Mouse (Mus musculus) ovary, postnatal 14 days (tissue): ENCODE measurements at regions not wholly inside any gene's neighbourhood (a gene's known extent, or its start where the extent isn't known, plus 50 kb on each side); places are given as distances from the start of the nearest gene placed in this dataset.

ENCODE experiments used
- DNase-seq: peaks from one replicate; pipeline ENCODE4 v3.0.0; 2022; ENCODE audit warnings: low spot score

DNA sequence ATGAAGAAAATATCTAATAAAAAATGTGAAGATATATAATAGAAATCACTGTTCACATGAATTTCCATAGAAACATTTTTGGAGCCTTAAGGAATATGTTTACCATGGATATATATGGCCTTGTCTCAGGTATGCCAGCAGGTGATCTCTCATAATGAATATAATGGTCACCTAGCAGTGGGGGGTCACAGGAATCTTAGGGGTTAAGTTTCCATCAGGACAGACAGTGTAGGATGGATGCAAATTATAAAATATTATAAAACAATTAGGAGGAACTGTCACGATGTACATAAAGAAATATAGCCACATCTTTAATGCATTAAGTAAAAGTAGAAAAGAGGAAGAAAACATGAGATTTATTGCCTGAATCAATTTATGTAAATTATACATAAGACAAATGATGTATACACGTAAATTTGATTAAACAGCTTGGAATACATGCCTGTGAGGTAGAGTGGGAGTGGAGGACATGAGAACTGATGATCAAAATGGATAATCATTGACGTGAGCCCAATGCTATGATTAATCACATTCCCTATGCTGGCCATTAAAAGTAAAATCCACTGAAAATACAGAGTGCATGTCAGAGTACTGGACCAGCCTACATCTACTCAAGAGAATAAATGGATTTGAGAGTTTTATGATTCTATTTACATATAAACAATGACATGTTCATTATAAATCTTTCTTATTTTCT is 693.0 kb upstream of the Gpc5 start:
- DNase-seq = no peak

DNA sequence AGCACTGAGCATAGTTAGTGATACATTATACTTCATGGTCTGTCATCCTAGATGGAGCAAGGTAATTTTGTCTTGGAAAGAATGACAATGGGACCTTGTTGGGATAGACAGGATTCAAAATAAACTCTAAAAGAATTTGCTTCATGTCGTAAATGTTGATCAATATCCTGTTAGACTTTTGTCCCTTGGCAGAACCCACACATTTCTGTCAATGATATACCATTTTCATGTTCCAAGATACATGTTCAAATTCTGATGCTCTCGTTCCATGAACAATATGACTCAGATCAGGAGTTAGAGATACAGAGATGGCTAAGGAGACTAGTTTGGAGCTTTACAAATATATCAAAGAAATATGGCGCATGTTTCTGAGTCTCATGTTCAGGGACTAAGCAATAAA is 673.2 kb upstream of the Gpc5 start:
- DNase-seq = no peak

DNA sequence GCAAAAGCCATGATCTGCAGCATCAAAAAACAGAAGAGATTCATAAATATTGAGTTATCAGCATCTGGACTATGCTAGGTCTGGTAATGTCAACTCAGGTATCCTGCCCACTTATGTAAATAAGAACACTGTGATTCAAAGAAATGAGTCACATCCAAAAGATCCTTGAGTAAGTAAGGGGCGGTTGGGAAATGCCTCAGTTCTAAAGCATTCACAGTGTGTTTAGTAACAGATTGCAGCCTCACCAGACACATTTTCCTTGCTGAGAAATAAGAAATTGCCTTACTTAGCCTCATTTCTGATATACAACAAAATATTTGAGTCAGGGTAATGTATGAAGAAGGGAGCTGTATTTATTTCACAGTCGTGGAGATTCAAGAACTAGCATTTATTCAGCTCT is 666.5 kb upstream of the Gpc5 start:
- DNase-seq = no peak
